Mouse (Mus musculus) skeletal muscle tissue, adult 2 months (tissue): ENCODE measurements around the gene Gm49450.

Experiments used
- DNase-seq: peaks from one replicate; pipeline ENCODE4 v3.0.0-alpha.2; 2012; ENCODE audit warnings: low read depth, low spot score

The Gm49450 gene

DNA sequence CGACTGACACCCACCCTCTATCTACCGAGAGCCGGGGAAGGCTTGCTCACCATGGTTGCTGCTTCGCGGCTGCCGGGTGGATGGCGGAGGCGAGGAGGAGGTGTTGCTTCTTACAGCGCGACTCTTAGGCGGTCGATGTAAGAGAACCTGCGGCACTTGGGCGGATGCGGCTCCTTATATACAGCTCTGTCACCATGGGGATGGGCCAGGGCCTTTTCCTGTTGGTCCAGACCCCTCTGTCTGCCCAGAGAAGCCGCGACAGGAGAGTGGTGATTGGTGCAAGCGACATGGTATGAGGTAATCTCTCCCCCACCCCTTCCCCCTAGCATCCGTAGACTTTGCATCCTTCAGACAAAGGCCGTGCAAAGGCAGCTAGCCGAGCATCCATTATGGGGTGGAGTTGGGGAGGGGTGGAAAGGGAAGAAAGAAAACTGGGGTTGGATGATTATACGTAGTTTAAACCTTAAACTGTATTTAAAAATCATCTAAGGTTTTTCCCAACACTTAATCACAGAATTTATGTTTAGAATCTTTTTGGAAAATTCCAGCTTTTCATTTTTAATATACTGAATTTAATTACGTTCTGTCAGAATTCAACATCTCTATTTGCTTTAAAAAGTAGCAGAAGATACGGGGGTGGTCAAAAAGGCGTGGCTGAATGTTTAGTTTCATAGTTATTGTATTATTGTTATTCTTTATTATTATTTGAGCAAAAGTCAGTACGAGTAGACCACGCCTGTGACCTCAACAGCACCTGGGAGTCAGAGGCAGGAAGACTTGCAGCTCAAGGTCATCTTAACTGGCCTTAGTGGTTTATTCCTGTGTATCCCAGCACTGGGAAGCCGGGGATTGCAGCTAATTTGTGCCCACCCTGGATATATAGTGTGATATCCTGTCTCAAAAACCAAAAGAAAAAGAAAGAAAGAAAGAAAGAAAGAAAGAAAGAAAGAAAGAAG lies at the start of gene Gm49450, which contains the start of gene Tuba1a:
Gm49450 (minus strand) TSS at position 151 of the 956 bp plus-strand sequence.
Tuba1a (minus strand) TSS at position 303 of the 956 bp plus-strand sequence.
- peak; percentile 95 for DNase-seq

DNA sequence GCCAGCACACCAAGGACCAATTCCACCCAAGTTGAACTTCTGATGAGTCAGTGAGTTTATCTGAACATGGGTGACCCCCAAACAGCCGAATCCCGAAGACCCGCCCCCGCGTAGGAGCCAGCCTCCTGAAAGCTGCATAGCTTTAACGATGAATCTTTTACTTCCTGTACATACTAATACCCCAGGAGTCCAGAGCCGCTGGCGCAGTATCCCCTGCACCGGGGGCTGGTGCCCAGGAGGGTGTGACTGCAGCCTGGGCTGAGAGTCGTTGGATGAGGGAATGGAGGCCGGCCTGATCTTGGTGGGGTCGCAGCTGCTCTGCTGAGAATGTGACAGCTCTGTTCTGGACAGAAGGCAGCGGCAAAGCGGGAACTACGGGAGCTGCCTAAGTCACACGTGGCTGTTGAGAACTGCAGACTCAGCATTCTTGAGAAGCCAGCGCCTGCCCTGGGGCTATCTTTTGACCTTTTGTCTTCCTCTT lies 48.1 kb upstream of the Gm49450 start:
- DNase-seq: no peak

DNA sequence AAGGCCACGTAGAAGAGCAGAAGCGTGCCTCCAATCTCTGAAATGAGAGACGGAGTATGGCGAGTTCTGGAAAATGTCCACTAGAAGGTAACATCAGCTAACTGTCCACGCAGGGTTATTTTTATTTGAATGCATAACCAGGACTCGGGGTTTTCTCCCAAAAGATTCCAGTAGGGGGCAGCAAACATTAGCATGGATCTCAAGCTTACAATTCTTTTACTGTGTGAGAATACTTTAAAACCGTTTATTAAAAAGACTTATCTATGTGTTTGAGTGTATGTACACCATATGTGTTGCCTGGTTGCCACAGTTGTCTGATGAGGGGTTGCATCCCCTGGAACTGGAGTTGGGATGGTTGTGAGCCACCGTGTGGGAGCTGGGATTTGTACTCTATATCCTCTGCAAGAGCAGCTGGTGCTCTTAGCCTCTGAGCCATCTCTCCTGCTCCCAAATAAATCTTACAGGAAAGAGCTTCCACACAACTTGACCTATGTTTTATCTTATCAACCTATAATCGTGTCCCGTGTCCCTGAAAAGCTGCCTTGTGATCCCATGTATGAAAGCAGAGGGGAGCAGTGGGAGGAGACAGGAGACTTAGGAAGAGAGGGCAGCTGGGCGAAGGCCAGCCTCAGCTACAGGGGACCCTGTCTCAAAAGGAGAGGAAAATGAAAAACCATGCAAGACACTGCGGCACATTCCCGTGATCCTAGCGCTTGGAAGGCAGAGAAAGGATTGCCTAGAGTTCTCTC lies 47.4 kb upstream of the Gm49450 start:
- DNase-seq: no peak

DNA sequence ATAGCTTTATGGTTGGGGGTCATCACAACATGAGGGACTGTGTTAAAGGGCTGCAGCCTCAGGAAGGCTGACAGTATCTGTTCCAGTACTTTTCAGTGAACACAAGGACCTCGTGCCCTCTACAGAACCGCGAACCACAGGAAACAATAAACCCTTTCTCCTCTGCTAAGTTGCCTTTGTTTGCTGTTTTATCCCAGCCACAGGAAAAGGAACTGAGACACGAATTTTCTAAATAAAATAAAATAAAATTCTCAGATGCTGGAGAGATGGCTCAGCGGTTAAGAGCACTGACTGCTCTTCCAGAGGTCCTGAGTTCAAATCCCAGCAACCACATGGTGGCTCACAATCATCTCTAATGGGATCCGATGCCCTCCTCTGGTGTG lies 45.4 kb upstream of the Gm49450 start:
- no peak for DNase-seq

DNA sequence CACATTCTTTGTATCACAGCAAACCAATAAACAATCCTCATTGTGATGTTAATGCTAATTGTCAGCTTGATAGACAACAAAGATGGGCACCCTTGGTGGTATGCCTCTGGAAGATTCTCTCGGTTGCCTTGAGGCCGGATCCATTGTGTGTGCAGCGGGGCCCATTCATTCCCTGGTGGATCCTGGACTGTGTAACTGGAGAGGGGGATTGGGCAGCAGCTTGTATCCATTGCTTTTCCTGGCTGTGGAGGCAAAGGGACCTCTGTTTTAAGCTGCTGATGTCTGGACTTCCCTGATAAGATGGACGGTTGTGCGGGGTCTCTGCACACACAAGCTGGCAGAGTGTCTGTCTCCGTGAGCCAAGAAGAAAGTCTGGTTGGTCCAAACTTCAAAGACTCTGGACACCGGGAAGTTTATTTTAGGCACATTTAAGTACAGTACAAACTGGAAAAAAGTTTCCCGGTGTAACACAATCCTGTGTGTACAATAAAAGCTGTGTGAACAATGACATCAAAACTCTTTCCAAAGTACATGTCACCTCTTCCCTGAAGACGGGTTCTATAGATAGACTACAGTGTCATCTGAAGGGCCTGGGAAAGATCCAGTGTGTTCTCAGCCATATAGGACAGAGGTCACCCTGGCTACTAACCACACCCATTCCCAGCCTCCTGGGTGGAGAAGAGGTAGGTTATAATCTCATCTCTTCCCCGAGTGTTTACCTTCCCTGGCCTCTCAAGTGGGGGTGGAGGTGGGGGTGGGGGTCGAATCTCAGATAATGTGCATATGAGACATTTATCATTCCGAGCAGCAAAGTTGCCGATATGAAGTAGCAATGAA lies 44.8 kb upstream of the Gm49450 start:
- no peak for DNase-seq

DNA sequence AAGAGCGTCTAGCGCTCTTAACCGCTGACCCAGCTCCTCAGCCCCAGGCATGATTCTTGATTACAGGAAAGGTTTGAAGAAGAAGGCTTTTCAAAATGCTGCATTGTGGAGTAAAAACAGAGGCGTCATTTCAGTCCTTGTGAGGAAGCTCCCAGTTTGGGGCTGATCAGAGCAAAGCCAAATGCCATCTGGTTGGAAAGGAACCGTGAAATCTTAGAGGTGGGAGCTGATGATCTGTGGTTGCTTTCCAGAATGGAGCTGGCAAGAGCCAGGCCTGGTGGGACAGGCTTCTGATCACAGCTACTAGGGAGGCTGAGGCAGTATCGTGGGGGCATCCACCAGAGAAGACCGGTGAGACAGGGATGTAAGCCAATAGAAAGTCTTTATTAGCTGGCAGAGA lies 43.5 kb upstream of the Gm49450 start:
- no peak for DNase-seq

DNA sequence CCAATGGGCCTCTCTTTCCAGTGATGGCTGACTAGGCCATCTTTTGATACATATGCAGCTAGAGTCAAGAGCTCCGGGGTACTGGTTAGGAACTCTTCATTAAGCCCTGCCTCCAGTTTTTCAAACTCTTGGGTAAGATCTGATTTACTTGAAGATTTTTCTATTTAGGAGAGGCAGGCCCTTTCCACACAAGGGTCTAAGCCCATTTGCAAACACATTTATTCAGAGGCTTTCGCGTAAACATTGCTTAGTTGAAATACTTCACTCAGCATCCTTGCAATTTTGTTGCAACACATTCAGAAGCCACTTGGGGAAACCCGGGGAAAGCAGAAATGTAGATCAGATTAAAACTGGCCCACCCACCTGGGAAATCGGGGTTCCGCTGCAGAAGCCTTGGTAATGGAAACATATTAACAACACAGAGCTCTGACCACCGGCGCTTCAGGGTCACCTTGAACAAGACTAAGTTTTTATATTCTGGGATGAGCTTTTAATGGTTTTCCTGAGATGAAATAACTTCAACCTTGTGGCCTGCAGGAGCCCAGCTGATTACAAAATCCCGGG lies 41.7 kb upstream of the Gm49450 start:
- DNase-seq: no peak

DNA sequence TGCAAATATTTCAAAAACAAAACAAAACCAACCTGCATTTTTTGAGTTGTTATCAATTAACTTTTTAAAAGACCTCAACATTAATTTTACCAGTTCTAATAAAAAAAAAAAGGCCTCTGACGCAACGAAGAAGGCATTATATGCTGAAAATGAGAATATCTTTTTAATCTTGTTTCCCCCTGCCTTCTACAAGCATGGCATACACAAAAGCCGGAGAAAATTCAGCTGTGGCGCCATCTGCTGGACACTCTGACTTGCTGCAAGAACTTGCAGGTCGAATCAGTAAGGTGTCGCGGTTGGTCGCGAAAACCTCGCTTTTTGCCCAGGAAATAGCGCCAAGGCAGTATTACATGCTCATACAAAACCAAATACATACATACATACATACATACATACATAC lies 40.5 kb upstream of the Gm49450 start:
- peak; percentile 95 for DNase-seq

DNA sequence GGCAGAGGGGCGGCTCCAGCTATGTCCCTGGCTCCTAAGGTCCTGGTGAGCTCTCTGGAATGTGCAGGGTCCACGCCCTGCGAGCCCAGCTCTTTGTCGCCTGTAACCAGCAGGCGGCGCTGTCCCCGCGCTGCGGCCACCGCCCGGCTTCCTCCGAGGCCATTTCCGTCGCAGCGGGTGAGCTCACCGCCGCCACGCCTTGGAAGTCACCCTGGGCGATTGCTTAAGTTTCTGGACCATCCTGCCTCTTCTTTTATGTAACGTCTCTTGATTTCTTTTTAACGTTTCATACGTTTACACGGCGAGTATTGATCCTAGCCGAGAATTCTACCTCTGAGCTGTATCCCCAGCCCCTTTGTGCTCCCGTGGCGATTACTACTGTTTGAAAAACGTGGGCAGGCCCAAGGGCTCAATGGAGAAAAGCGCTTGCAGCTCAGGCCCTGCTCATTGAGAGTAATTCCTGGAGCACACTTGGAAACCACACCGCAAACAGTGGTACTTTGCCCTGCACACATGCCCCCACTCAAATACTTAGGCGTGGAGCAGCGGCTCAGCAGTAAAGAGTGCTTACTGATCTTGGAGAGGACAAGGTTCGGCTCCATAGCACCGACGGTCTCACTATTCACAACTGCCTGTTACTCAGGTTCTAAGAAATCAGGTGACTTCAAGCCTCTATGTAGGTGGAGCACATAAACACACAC lies 39.9 kb upstream of the Gm49450 start:
- peak; percentile 95 for DNase-seq

DNA sequence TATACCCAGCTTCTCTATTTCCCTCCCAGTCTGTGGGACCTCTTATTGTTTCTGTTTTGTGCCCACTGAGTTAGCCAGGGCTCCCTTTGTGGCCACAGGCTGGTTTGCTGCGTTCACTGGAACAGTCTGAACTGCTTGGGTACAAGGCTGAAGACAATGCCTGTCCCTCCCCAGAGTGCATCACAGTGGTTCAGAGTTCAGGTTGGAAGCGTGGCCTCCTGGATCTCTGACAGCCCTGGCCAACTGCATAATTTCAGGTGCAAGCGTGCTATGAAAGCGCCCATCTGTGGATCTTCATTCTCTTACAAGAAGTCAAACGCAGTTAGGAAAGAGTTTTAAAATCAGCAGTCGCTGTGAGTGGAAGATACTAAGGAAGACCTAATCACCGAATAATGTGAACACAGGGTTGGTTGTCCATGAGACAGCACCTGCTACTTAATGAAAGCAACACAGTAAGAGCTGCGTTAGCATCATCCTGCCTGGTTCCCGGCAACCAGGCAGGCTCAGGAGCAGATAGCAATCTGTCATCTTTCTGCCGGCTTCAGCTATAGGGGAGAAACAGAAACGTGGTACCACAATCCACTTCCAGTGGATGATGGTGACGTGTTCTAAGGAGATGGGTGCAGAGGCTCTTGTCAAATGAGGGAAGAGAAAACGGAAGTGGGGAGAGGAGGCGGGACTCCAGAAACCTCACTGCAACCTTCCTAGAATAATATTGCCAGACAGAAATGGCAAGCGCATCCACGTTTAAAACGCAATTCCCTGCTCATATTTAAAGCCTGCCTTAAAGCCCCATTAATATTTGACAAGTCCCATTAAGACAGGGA lies 38.9 kb upstream of the Gm49450 start:
- peak; percentile 64 for DNase-seq

DNA sequence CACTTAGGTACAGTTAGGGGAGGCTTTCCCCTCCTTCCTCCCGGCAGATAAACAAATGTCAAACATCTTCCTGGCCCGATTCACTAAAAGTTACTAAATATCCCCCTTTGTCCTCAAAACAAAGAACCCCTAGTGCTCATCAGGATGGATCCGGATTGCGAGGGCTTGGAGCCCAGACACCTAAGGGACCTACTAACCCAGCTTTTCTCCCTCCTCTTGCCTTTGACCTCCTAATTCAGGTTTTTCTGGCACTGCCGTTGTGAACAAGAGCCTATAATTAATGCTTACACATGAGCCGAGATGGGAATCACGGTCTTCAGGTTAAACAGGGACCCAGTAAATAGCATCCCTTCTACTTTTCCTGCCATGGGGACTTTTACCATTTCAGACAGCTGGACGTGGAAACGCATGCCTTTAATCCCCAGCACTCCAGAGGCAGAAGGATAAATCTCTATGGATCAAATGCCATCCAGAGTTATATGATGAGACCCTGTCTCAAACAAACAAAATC lies 38.2 kb upstream of the Gm49450 start:
- no peak for DNase-seq

DNA sequence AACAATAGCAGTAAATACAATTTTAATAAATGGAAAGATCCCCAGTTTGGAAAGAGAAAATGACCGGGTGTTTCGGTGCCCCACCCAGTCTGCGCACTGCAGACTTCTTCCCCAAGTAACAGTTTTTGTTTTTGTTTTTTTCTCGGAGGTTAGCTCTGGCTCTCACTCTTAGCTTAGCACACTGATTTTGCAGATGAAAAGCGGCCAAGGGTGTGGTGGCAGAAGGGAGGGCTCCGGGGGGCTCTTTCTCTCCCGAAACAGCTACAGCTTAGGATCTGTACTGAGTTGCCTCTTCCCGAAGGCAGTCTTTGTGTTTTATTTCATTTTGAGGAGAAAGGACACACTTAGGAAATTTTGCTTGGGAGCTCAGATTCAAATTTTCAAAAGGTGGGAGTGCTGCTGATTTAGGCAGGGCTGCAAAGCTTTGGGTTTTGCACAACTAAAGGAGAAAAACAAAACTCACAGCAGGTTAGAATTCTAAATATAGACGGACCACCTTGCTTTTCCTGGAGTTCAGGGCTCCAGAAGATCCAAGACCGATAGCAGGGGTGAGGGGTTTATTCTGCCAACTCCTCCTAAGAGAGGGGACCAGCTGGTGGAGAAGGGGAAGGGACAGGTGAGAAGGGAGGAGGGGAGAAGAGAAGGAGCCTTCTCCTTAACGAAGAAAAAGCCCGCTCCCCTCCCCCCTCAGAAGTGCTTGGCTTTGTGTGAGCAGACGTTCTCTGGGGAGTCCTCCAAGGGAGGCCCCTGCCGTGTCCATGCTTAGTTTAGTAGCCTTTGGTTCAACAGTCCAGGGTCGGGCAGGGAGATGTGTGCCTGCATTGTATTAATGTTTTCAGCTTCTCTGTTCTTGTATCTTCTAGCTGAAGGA lies 37.6 kb upstream of the Gm49450 start:
- peak; percentile 61 for DNase-seq

DNA sequence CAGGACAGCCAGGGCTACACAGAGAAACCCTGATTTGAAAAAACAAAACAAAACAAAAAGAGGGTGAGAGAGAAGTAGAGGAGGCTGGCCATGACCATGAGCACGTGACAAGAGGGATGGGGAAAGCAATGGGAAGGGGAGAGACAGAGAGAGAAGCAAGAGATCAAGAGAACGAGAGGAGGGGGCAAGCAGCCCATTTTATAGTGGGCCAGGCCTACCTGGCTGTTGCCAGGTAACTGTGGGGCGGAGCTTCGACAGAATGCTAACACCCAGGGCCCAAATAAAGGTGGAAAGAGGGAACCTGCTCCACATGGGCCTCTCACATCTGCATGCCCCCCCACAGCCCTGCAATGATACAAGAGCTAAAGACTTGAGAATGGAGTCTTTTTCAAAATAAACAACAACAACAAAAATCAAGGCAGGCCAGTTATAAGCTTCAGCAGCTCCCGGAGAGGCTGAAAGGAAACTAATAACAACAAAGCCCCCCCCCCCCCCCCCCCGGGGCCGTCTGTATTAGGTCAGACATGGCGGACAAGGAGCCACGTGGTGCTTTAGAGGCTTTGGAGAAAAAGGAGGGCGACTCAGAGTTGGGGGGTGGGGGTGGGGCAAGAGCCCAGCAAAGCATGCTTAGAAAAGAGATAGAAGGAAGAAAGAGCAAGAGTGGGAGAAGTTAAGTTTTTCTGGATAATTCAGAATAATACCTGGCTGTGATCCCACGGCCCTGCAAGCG lies 36.5 kb upstream of the Gm49450 start:
- DNase-seq: no peak

DNA sequence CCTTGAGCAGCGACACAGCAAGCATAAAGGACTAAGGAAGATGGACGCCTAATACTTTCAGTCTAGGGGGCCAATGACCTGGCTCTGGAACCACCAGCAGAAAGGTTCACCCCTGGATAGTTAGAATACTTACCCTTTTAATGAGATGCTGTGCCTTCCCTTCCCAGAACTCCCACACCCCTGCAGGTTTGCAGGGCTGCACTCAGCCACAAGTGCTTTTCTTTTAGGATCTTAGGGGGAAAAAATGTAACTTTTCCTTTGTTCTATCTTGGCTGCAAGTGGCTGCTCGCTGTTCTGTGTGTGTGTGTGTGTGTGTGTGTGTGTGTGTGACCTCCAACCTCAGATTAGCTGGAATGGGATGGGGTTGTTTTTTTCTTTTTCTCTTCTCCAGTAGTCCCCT lies 35.4 kb upstream of the Gm49450 start:
- no peak for DNase-seq

DNA sequence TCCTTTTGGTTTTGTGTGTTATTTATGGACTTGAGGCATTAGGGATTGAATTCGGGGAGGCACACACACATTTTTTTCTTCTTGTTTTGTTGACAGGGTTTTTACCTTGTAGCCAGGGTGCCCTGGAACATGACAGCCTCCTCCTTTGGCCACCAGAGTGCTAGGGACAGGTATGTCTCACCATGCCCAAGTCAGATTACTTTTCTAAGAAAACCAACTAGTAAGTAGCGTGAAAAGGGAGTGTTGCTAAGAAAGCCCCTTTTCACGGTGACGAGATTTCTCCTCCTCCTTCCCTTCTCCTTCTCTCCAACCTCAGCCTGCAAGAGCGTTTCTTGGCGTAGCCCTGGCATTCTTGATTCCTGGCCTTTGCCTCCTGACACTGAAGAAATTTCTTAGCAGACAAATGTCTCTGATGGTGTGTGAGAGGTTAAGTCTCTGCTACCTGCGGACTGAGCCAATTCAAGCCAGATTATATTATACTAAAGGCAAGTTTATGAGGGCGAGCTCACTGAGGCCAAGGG lies 34.4 kb upstream of the Gm49450 start:
- DNase-seq: no peak

DNA sequence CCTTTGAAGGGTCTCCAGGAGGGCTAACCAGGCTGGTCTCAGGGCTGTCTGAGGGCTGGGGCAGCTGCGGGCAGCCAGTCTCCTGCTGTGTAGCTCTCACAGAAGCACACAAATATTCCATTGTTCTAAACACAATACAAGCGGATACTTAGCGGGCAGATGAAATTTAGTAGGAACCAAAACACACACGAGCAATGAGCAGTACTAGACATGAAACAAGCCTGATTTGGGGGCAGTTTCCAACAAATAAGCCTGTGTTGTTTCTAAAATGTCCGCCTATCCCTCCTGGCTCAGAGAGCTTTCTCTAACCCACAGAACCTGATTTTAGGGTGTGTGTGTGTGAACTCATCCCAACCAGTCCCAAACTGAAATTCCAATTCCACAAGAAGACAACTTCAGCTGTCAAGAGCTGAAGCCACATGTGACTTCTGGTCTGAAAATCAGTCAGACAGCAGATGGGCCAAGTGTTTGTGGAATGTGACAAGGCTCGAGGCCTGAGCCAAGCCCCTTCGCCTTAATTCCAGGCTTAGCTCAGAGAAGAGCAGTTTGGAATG lies 33.8 kb upstream of the Gm49450 start:
- peak; percentile 71 for DNase-seq

DNA sequence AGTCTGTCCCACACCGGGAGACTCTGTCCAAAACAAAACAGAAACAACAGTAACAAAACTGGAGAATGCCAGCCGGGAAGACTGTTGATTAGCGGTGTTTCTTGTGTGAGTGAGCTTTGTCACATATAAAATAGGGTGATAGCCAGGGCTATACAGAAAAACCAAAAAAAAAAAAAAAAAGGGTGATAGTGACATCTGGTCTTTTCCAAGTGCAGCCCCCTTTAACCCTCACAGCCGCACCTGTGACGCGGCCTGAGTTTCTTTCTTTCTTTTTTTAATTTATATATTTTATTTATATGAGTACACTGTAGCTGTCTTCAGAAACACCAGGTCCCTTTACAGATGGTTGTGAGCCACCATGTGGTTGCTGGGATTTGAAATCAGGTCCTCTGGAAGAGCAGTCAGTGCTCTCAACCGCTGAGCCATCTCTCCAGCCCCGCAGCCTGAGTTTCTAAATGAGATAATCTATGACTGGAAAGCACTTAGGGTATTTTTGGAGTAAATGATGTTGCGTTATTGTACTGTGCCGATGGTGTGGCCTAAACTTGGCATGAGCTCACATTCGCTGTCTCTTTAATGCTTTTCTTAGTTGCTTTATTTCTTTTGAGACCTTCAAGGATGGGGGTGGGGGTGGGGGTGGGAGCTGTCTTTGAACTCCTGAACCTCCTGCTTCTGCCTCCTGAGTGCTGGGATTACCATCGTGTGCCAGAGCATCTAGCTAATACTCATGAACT lies 32.8 kb upstream of the Gm49450 start:
- no peak for DNase-seq
